Mouse (Mus musculus) spleen, adult 10 weeks (tissue): ENCODE data around the gene Foxk2. TPM values are rescaled to one million over a fixed set of nuclear protein-coding genes. Genes with fewer than 3 reads are reported as not detected.

Experiments used
- polyA plus RNA-seq: library from polyadenylated mRNA; stranded (reverse); fragments of 350-450 nt; fragmentation: Illumina TruSeq; extraction: RNeasy Lipid Tissue Mini Kit (QIAGEN cat#74804); gene quantifications from one replicate; pipeline ENCODE4 v1.2.3, GENCODE M21; 2015; ENCODE audit warnings: low replicate concordance; ENCODE audit not compliant: insufficient read depth

The Foxk2 gene
- 21.6 TPM for polyA plus RNA-seq

DNA sequence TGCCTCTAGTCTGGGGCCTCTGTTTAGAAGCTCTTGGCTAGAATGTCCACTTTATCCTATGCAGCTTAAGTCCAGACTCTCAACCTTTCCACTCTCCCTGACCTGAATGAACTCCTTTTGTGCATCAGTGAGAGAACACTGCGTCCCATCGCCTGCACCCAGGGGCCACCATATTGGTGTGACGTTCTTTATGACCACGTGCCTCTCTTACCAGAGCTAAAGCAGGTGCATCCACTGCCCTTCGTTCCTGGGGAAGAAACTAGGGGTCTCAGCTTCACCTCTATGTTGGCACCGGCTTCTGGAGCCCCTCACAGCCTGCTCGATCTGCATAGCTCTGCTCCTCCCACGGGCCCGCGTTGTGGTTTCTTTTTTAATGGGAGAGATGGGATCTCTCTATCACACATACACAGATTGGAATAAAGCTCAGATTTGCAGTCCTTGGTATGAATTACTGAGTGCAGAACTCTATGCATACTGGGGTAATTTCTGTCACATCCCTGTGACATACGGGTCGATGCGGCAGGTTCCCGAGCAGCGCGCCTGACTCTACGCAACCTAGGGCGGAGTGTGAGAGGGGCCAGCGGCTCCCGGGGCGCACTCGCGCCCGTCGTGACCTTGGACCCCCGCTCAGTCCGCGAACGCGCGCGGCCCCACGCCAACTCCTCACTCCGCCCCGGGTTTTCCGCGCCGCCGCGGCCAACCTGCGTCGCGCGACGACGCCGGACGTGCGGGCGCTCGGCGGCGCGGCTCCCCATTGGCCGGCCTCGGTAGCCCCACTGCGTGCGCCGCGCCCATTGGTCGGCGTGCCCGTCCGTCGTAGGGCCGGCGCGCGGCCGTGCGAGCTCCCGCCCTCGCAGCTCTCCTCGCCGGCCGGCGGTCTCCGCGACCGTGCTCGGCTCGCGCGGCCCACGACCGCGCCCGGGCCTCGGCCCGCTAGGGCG is at the start of gene Foxk2:
Gene Foxk2, plus strand, starts transcription at position 831 of the 941 bp plus-strand sequence.

GRCm38 (mm10) chr11:121229018-121229439 is 30.8 kb upstream of the Foxk2 start, which contains the start of gene Cybc1:
Cybc1 (minus strand) TSS chr11:121229322.

DNA sequence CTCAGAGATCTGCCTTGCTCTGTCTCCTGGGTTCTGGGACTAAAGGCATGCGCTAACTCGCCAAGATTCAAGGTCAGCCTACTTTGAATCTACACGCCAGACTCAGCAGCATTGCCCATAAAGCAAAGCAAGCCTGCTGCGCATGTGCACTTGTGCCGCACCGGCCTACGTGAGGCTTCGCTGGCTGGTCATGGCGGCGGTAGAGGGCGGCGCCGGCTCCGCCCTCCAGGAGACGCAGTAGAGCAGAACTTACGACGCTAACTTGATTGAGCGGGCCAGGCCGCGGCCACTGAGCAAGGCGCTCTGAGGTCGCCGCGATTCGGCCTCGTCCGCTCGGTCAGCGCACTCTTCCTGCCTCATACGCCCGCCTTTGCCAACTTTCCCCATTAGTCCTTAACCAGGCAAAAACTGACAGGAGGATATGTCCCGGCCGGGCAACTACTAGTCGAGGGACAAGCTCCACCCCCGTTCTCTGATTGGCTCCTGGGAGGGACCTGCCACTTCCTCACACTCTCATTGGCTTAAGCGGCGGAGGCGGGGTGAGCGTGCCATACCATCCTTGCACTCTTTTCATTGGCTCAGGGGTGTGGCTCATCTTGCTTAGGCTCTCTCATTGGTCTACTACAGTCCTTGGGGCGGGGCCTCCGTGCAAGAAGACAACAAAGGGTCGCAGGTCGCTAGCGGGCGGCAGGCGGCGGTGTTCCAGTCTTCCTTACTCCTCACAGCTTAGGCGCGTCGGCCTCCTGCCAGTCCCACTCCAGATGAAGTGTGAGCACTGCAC is 23.0 kb upstream of the Foxk2 start, which contains the start of gene Narf:
Gene Narf, plus strand, starts transcription at position 690 of the 781 bp plus-strand sequence.

DNA sequence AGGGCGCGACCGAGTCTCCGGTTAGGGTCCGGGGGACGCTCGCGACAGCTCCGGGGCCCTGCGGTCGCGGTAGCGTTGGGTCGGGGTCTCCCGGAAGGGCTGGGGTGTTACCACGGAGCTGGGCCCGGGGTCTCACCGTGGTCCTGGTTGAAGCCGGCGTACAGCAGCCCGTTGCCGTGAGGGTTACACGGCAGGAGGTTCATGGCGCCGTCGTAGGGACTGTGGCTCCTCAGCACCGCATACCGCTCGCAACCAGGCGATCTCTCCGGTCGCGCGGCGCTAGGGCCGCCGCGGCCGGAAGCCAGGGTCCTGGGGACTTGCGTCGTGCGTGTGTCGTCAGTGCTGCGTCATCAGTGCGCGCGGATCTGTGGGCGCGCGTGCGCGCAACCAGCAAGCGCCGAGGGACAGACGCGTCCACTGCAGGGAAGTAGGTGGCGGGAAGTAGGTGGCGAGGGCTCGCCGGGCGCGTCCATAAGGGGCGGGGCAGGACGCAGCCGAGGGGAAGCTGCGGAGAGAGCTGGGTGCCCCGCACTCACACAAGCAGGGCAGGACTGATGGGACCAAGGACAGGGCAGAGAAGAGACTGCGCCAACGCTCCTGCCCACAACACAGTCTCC is 94.4 kb downstream of the Foxk2 start, which contains the start of gene Wdr45b:
Gene Wdr45b, minus strand, starts transcription at position 355 of the 617 bp plus-strand sequence.

Other genes with a start within 250 kb of the Foxk2 start
- gene Cd7, start 220.6 kb upstream of the Foxk2 start, polyA plus RNA-seq = 54.7 TPM
- gene Sectm1b, start 196.4 kb upstream of the Foxk2 start, polyA plus RNA-seq = not detected
- 11.3 TPM for gene Sectm1a, start 178.8 kb upstream of the Foxk2 start, polyA plus RNA-seq
- not detected for gene Tex19.2, start 141.3 kb upstream of the Foxk2 start, polyA plus RNA-seq
- gene Tex19.1, start 113.8 kb upstream of the Foxk2 start, polyA plus RNA-seq = not detected
- not detected for gene Uts2r, start 99.7 kb upstream of the Foxk2 start, polyA plus RNA-seq
- gene Hexdc, start 55.6 kb upstream of the Foxk2 start, polyA plus RNA-seq = 9.2 TPM
- gene Ogfod3, start 55.3 kb upstream of the Foxk2 start, polyA plus RNA-seq = 4.4 TPM
- gene Cybc1, start 30.7 kb upstream of the Foxk2 start, polyA plus RNA-seq = 178 TPM
- 26.9 TPM for gene Narf, start 22.7 kb upstream of the Foxk2 start, polyA plus RNA-seq
- gene Wdr45b, start 94.5 kb downstream of the Foxk2 start, polyA plus RNA-seq = 37.4 TPM
- 0.66 TPM for gene Rab40b, start 128.3 kb downstream of the Foxk2 start, polyA plus RNA-seq
- 14.3 TPM for gene Fn3krp, start 161.4 kb downstream of the Foxk2 start, polyA plus RNA-seq
- gene Fn3k, start 174.9 kb downstream of the Foxk2 start, polyA plus RNA-seq = 4.0 TPM
- 30.0 TPM for gene Tbcd, start 192.0 kb downstream of the Foxk2 start, polyA plus RNA-seq